Mouse (Mus musculus): ENCODE data around the gene Smad6. TPM values are rescaled to one million over a fixed set of nuclear protein-coding genes. Genes with fewer than 3 reads are reported as not detected.
A peak's percentile ranks its signal among the peaks of the same experiment; 100 is the strongest.

Smad6 gene
- polyA plus RNA-seq, 2 experiments, result 1.8 to 3.9 TPM

DNA sequence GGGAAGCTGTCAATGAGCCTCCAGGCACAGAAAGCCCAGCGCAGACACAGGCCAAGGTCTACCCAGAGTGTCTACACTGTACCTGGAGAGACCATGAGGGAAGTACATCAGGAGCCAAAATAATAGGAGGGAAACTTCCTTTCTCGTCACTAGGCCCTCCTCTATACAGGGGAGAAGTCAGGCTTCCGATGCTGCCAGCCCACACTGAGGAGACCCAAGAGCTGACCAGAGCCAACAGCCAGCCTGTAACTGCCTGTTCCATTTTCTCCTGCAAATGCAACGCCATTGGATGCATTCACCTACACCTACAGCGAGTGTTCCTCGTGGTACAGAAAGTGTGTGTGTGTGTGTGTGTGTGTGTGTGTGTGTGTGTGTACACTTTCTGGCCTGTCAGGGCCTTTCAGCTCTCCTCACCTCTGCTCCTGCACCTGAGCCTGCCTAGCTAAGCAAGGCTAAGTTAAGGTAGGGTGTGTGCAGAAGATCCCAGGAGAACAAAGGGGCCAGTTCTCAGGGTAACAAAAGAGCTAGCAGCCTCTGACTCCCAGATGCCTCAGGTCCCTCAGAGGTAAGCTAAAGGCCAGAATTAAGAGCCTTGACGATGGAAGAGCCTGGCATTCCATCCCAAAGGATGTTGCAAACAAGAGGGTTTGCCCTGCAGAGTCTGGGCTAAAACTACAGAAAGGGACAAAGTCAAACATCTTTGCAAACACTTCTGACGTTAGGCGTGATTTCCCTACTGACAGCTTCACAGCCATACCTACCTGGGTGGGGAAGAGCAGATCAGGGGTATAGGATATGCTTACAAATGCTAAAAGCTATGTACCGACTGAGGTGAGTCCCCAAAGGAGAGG lies 2.6 kb downstream of the Smad6 start:
- no peaks in the 10 kb centered on the region for H3K9me3 ChIP-seq (ENCODE audit: control insufficient read depth, low read length)
- H3K9ac ChIP-seq (replicated peaks), result peak overlapping the region; percentile 29
- no peak for ATAC-seq (ENCODE audit: insufficient read depth)
- no peak overlapping the region for H3K27ac ChIP-seq
- WGBS (ENCODE audit: insufficient replicate concordance), result 27% methylated on average over 10 of the region's 10 CpGs
- H3K4me3 ChIP-seq (ENCODE audit: insufficient read depth in 1 of 2, low read depth in 2 of 2, low read length in 2 of 2), result peak overlapping the region; percentile 61 to 64
- TF ChIP-seq CTCF (IDR thresholded peaks at IDR 0.05; ENCODE audit: low read depth), result no peak
- TF ChIP-seq EP300 (IDR thresholded peaks at IDR 0.05; ENCODE audit: low read depth), result no peak
- H3K27me3 ChIP-seq (ENCODE audit: control insufficient read depth, insufficient read depth, low read length), result peaks cover 42% of the 10 kb centered on the region
- no peaks in the 10 kb centered on the region for H3K36me3 ChIP-seq (replicated peaks; ENCODE audit: control insufficient read depth, insufficient read depth, low read depth)
- no peak for DNase-seq (ENCODE audit: low read depth in 3 of 3, low spot score in 3 of 3)
- peak overlapping the region; percentile 96 for H3K4me2 ChIP-seq (ENCODE audit: low read depth)
- peaks cover 34 to 42% of the 10 kb centered on the region in 2 experiments for H3K4me1 ChIP-seq (replicated peaks; ENCODE audit: control insufficient read depth in 2 of 2, insufficient read depth in 2 of 2, low read length in 1 of 2)

DNA sequence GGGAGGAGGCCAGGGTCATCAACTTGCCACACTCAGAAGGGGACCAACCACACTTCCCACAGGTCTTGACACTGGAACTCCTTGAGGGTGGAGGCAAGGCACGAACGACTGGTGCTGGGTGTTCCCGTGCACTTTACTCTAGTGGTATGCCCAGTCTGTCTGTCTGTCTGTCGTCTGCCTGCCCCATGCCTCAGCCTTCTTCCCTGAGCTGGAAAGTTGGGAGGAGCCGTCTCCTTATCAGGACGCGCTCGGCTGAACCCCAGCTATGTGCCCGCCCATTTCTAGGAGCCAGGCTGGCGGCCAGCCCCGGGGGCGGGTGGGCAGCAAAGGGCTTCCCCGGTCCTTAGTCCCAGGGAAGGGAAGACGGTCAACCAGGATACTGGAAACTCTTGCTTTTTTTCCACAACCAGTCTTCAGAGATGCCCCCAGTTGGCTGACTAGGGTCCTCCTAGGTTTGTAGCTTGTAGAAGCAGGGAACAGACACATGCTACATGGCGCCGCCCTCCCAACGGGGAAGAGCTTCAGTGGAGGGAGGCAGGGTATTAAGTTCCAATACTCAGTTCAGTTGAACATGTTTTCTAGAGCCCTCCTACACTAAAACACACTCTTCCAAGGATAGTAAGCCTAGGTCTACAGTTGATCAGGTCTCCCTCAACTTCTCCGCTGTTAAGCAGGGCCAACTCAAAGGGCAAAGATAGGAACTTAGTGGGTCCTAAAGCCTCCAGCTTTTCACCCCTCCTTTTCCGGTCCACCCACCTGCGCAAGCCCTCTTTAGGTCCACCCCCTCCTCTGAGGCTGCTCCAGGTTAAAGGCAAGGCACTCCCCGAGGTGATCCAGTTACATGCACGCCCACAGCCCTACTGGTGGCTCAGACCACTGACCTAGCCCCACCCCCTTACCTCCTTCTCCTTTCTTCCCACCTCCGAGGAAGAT lies 3.7 kb downstream of the Smad6 start:
- 2% methylated on average over 23 of the region's 23 CpGs for WGBS (ENCODE audit: insufficient replicate concordance)
- Histone ChIP-seq H3K27ac (peak overlapping the region; percentile 86), H3K9ac (replicated peaks) (peak overlapping the region; percentile 64), H3K36me3 (replicated peaks; ENCODE audit: control insufficient read depth, insufficient read depth, low read depth) (no peaks in the 10 kb centered on the region), H3K4me3 (ENCODE audit: insufficient read depth in 1 of 2, low read depth in 2 of 2, low read length in 2 of 2) (peak overlapping the region; percentile 61 to 64), H3K9me3 (ENCODE audit: control insufficient read depth, low read length) (no peaks in the 10 kb centered on the region), H3K4me2 (ENCODE audit: low read depth) (peak overlapping the region; percentile 96), H3K4me1 (replicated peaks; ENCODE audit: control insufficient read depth in 2 of 2, insufficient read depth in 2 of 2, low read length in 1 of 2) (peaks cover 25 to 31% of the 10 kb centered on the region in 2 experiments), H3K27me3 (ENCODE audit: control insufficient read depth, insufficient read depth, low read length) (peaks cover 42% of the 10 kb centered on the region)
- ATAC-seq (ENCODE audit: insufficient read depth) (peak; percentile 57), DNase-seq (ENCODE audit: low read depth in 3 of 3, low spot score in 3 of 3) (peak; percentile 56 to 69 (median 65))
- TF ChIP-seq CTCF (IDR thresholded peaks at IDR 0.05; ENCODE audit: low read depth) (no peak), EP300 (IDR thresholded peaks at IDR 0.05; ENCODE audit: low read depth) (0 out of 2 replicates have a peak, but pooled peaks have one; percentile 20)

DNA sequence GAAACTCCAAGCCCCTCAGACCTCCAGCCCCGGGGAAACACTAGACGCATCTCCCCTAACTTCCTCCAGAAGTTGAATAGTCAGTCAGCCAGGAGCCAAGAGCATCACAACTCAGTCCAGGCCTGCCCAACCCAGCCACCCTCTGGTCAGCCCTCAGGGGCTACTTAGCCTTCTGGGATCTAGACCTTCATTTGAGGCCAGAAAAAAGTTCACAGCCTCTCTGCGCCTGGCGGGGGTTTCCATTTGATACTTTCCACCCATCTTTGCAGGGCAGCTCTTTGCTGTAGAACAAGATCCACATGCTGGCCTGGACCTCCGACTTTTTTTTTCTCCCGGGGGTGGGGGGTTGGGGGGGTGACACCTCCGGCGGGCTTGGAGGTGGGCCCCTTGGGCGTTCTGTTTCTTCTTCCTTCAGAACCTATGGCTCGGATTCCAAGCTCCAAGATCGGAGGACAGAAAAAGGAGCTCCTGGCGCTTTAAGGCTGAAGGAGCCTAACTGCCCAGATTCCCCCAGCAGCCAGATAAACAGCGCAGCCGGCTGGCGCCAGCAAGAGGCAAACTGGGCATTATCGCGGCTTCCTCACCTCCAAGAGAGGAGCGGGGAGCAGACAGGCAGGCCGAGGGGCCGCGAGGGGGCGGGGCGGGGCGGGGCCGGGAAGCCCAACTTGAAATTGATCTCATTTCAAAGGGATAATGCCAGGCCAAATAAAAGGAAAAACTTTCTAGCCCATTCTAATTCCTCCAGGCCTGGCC lies 5.0 kb downstream of the Smad6 start:
- 3% methylated on average over 25 of the region's 25 CpGs for WGBS (ENCODE audit: insufficient replicate concordance)
- peaks cover 20 to 30% of the 10 kb centered on the region in 2 experiments for H3K4me1 ChIP-seq (replicated peaks; ENCODE audit: control insufficient read depth in 2 of 2, insufficient read depth in 2 of 2, low read length in 1 of 2)
- peak overlapping the region; percentile 96 for H3K4me2 ChIP-seq (ENCODE audit: low read depth)
- no peaks in the 10 kb centered on the region; the same call in 1 of the 2 replicates for H3K36me3 ChIP-seq (replicated peaks; ENCODE audit: control insufficient read depth, insufficient read depth, low read depth)
- ATAC-seq (ENCODE audit: insufficient read depth), result peak; percentile 51; the same call in 1 of the 2 replicates
- peak; percentile 65 to 73 (median 65) for DNase-seq (ENCODE audit: low read depth in 3 of 3, low spot score in 3 of 3)
- H3K27me3 ChIP-seq (ENCODE audit: control insufficient read depth, insufficient read depth, low read length), result peaks cover 34% of the 10 kb centered on the region
- peak overlapping the region; percentile 28 to 61; a peak in 3 of 4 replicates for H3K4me3 ChIP-seq (ENCODE audit: insufficient read depth in 1 of 2, low read depth in 2 of 2, low read length in 2 of 2)
- H3K9me3 ChIP-seq (ENCODE audit: control insufficient read depth, low read length), result no peaks in the 10 kb centered on the region
- peak overlapping the region; percentile 64 for H3K9ac ChIP-seq (replicated peaks)
- TF ChIP-seq CTCF (IDR thresholded peaks at IDR 0.05; ENCODE audit: low read depth), result peak; percentile 38; the same call in 1 of the 2 replicates
- peak; percentile 8; the same call in 1 of the 2 replicates for TF ChIP-seq EP300 (IDR thresholded peaks at IDR 0.05; ENCODE audit: low read depth)
- H3K27ac ChIP-seq, result peak overlapping the region; percentile 86

DNA sequence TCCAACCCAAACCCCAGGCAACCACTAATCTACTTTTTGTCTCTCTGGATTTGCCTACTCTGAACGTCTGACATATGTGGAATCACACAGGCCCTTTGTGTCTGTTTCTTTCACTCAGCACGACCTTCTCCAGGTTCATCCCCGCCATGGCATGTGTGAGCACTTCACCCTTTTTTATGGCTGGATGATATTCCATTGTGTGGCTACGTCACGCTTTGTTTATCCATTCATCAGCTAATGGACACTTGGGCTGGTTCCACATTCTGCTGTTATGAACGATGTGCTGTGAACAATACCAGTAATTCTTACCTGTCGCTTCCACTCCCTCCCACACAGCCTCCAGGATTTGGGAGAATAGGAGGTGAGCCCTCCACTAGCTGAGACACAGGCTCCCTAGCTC lies 5.8 kb downstream of the Smad6 start:
- no peak for ATAC-seq (ENCODE audit: insufficient read depth)
- H3K4me3 ChIP-seq (ENCODE audit: insufficient read depth in 1 of 2, low read depth in 2 of 2, low read length in 2 of 2), result no peak overlapping the region
- TF ChIP-seq EP300 (IDR thresholded peaks at IDR 0.05; ENCODE audit: low read depth), result no peak
- TF ChIP-seq CTCF (IDR thresholded peaks at IDR 0.05; ENCODE audit: low read depth), result no peak
- H3K9me3 ChIP-seq (ENCODE audit: control insufficient read depth, low read length), result peaks cover 3% of the 10 kb centered on the region; the same call in 1 of the 2 replicates
- WGBS (ENCODE audit: insufficient replicate concordance), result 68% methylated on average over 7 of the region's 7 CpGs
- H3K4me2 ChIP-seq (ENCODE audit: low read depth), result no peak overlapping the region; the same call in none of the 2 replicates
- no peak overlapping the region for H3K27ac ChIP-seq
- peaks cover 27% of the 10 kb centered on the region for H3K27me3 ChIP-seq (ENCODE audit: control insufficient read depth, insufficient read depth, low read length)
- H3K4me1 ChIP-seq (replicated peaks; ENCODE audit: control insufficient read depth in 2 of 2, insufficient read depth in 2 of 2, low read length in 1 of 2), result peaks cover 20 to 30% of the 10 kb centered on the region in 2 experiments
- no peaks in the 10 kb centered on the region; the same call in 1 of the 2 replicates for H3K36me3 ChIP-seq (replicated peaks; ENCODE audit: control insufficient read depth, insufficient read depth, low read depth)
- H3K9ac ChIP-seq (replicated peaks), result no peak overlapping the region
- DNase-seq (ENCODE audit: low read depth in 3 of 3, low spot score in 3 of 3), result no peak
